Mouse (Mus musculus) stomach, postnatal 0 days (tissue): Measurements from ENCODE around the gene Stim1. TPM values are rescaled to one million over a fixed set of nuclear protein-coding genes. Genes with fewer than 3 reads are reported as not detected.

Source experiments
- ATAC-seq: fragments of 200-750 bp; cut with Nextera tagmentation; 2 replicates; pipeline ENCODE4 v1.8.0; 2017; ENCODE audit not compliant: low FRiP score, low TSS enrichment
- DNase-seq: peaks from one replicate; pipeline ENCODE4 v3.0.0-alpha.2; 2016; ENCODE audit warnings: low spot score
- H3K27ac ChIP-seq: fragments of 300-500 bp; sonication (generic); replicated peaks from 2 replicates; pipeline ENCODE4 v1.5.1; 2014; ENCODE audit warnings: mild to moderate bottlenecking, control low read depth
- H3K27me3 ChIP-seq: fragments of 300-500 bp; sonication (generic); 2 replicates; pipeline ENCODE4 v1.6.1; 2014; ENCODE audit warnings: low read length; ENCODE audit not compliant: control insufficient read depth, insufficient read depth
- H3K36me3 ChIP-seq: fragments of 300-500 bp; sonication (generic); 2 replicates; pipeline ENCODE4 v1.6.1; 2014; ENCODE audit warnings: low read length, mixed read lengths; ENCODE audit not compliant: control insufficient read depth, insufficient read depth
- H3K4me1 ChIP-seq: fragments of 300-500 bp; sonication (generic); replicated peaks from 2 replicates; pipeline ENCODE4 v1.6.1; 2014; ENCODE audit warnings: antibody characterized with exemption; ENCODE audit not compliant: control insufficient read depth, insufficient read depth
- H3K4me2 ChIP-seq: fragments of 300-500 bp; sonication (generic); replicated peaks from 2 replicates; pipeline ENCODE4 v1.6.1; 2014; ENCODE audit warnings: low read depth, mild to moderate bottlenecking, control low read depth, moderate library complexity
- H3K4me3 ChIP-seq: fragments of 300-500 bp; sonication (generic); 2 replicates; pipeline ENCODE4 v1.5.1; 2014; ENCODE audit warnings: low read depth, low read length, control low read depth
- H3K9ac ChIP-seq: fragments of 300-500 bp; sonication (generic); 2 replicates; pipeline ENCODE4 v1.6.1; 2014; ENCODE audit warnings: mild to moderate bottlenecking, low read length, control low read depth, mixed read lengths
- H3K9me3 ChIP-seq: fragments of 300-500 bp; sonication (generic); 2 replicates; pipeline ENCODE4 v1.6.1; 2016; ENCODE audit warnings: low read length; ENCODE audit not compliant: control insufficient read depth
- CTCF ChIP-seq: IDR thresholded peaks from 2 replicates; pipeline ENCODE4 v1.5.1; 2016; ENCODE audit warnings: antibody characterized with exemption, low read depth, mild to moderate bottlenecking, moderate library complexity
- EP300 ChIP-seq: optimal IDR thresholded peaks from 2 replicates; pipeline ENCODE3; 2016; ENCODE audit warnings: antibody characterized with exemption
- WGBS: fragments of 180-500 bp; shearing (Covaris S2); extraction: QIAGEN DNeasy Blood & Tissue Kit; methylation state at CpG from one replicate; pipeline ENCODE4 v1.1.7; 2014; 5-methylcytosine and 5-hydroxymethylcytosine counted together
- polyA plus RNA-seq: library from polyadenylated mRNA; unstranded; fragments of >200 nt; fragmentation: Nextera tagmentation; extraction: Ambion mirVana; gene quantifications from 2 replicates; pipeline ENCODE4 v1.2.1, GENCODE M21; 2015

The Stim1 gene
- polyA plus RNA-seq, 1 experiment from 2014 or later: 26.4 TPM

- no peaks in the 10 kb centered on the region for H3K9me3 ChIP-seq
- no peaks in the 10 kb centered on the region for H3K36me3 ChIP-seq
- TF ChIP-seq CTCF: no peak
- TF ChIP-seq EP300: no peak
- no peaks in the 10 kb centered on the region for H3K4me1 ChIP-seq
- no peak for DNase-seq
- no peak overlapping the region for H3K4me3 ChIP-seq
- no peak overlapping the region for H3K27ac ChIP-seq
- no peaks in the 10 kb centered on the region for H3K27me3 ChIP-seq
- no peak overlapping the region for H3K4me2 ChIP-seq
- H3K9ac ChIP-seq: no peak overlapping the region
- ATAC-seq: no peak
Measured at GRCm38 (mm10) chr7:102326323-102326722, 58.7 kb downstream of the Stim1 start.

GRCm38 (mm10) chr7:102330270-102330669, 62.7 kb downstream of the Stim1 start:
- Histone ChIP-seq H3K9me3 (no peaks in the 10 kb centered on the region), H3K27me3 (no peaks in the 10 kb centered on the region), H3K27ac (no peak overlapping the region), H3K4me2 (no peak overlapping the region), H3K36me3 (no peaks in the 10 kb centered on the region), H3K4me1 (no peaks in the 10 kb centered on the region), H3K9ac (no peak overlapping the region), H3K4me3 (no peak overlapping the region)
- ATAC-seq (no peak), DNase-seq (no peak)
- WGBS: 92% methylated on average over 5 of the region's 5 CpGs
- no peak for TF ChIP-seq EP300
- no peak for TF ChIP-seq CTCF

- no peak for TF ChIP-seq CTCF
- no peak for TF ChIP-seq EP300
- H3K4me3 ChIP-seq: no peak overlapping the region
- 56% methylated on average over 3 of the region's 3 CpGs for WGBS
Measured at GRCm38 (mm10) chr7:102331476-102331875, 63.9 kb downstream of the Stim1 start.

GRCm38 (mm10) chr7:102333741-102334140, 66.1 kb downstream of the Stim1 start:
- Histone ChIP-seq H3K4me3 (no peak overlapping the region), H3K9ac (no peak overlapping the region), H3K4me2 (no peak overlapping the region), H3K27me3 (no peaks in the 10 kb centered on the region), H3K9me3 (no peaks in the 10 kb centered on the region), H3K36me3 (no peaks in the 10 kb centered on the region), H3K27ac (no peak overlapping the region), H3K4me1 (no peaks in the 10 kb centered on the region)
- no peak for DNase-seq
- TF ChIP-seq EP300: no peak
- TF ChIP-seq CTCF: no peak
- no peak for ATAC-seq
- 29% methylated on average over 4 of the region's 4 CpGs for WGBS

More at GRCm38 (mm10) chr7:102331476-102331875, 63.9 kb downstream of the Stim1 start:
- ATAC-seq: no peak
- H3K27me3 ChIP-seq: no peaks in the 10 kb centered on the region
- no peak overlapping the region for H3K27ac ChIP-seq
- H3K9me3 ChIP-seq: no peaks in the 10 kb centered on the region
- DNase-seq: no peak
- H3K9ac ChIP-seq: no peak overlapping the region
- H3K4me2 ChIP-seq: no peak overlapping the region
- no peaks in the 10 kb centered on the region for H3K36me3 ChIP-seq
- H3K4me1 ChIP-seq: no peaks in the 10 kb centered on the region

DNA sequence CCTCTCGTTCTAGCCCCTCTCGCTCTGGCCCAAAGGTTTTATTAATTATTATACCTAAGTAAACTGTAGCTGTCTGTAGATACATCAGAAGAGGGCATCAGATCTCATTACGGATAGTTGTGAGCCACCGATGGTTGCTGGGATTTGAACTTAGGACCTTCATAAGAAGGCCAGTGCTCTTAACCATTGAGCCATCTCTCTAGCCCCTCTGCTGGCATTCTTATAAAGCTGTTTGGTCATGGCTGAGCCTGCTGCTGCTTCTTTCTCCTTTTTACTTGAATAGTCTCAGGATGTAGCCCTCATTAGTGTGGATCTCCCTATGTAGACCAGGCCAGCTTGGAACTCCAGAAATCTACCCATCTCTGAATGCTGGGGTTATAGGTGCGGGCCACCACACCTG, 69.7 kb downstream of the Stim1 start:
- TF ChIP-seq EP300: no peak
- TF ChIP-seq CTCF: no peak
- no peak overlapping the region for H3K9ac ChIP-seq
- no peaks in the 10 kb centered on the region for H3K9me3 ChIP-seq
- 94% methylated on average over 5 of the region's 5 CpGs for WGBS
- no peaks in the 10 kb centered on the region for H3K4me1 ChIP-seq
- no peaks in the 10 kb centered on the region for H3K27me3 ChIP-seq
- H3K27ac ChIP-seq: no peak overlapping the region
- no peak for DNase-seq
- no peak overlapping the region for H3K4me3 ChIP-seq
- H3K4me2 ChIP-seq: no peak overlapping the region
- no peak for ATAC-seq
- no peaks in the 10 kb centered on the region for H3K36me3 ChIP-seq

DNA sequence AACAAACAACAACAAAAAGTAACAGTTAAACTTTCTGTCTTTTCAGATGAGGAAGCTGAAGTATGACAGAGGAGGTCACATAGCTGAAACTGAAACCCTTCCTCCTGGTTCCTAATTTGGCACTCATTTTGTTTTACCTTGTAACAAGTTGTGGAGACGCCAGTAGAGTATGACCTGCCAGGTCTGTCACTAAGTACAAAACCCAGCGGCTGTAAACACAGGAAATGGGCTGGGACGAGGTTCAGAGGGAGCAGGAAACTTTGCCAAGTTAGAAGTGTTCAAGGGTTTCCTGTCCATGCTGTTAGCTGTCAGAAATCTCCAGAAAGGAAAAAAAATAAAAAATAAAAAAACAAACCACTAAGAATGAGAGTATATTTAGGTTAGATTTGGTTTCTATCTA, 70.3 kb downstream of the Stim1 start:
- ATAC-seq: no peak; the same call in 1 of the 2 replicates
- no peak overlapping the region for H3K4me3 ChIP-seq
- no peaks in the 10 kb centered on the region for H3K4me1 ChIP-seq

More for the DNA sequence above, 70.3 kb downstream of the Stim1 start:
- H3K9ac ChIP-seq: no peak overlapping the region
- no peaks in the 10 kb centered on the region for H3K27me3 ChIP-seq
- H3K9me3 ChIP-seq: no peaks in the 10 kb centered on the region
- no peak for DNase-seq
- 16% methylated on average over 3 of the region's 3 CpGs for WGBS
- no peaks in the 10 kb centered on the region for H3K36me3 ChIP-seq
- no peak overlapping the region for H3K27ac ChIP-seq
- TF ChIP-seq CTCF (no peak), EP300 (no peak)
- no peak overlapping the region for H3K4me2 ChIP-seq
